Mouse (Mus musculus): Measurements from ENCODE around the gene Sec14l5.

GRCm38 (mm10) chr16:5145570-5145969 lies 1.3 kb upstream of the Sec14l5 start:
- peak; percentile 68 for TF ChIP-seq CTCF (conservative IDR thresholded peaks at IDR 0.05; ENCODE audit: low read length)
- TF ChIP-seq POU5F1 (IDR thresholded peaks at IDR 0.05; ENCODE audit: borderline replicate concordance, low read length): no peak
- TF ChIP-seq NANOG (IDR thresholded peaks at IDR 0.05; ENCODE audit: borderline replicate concordance, low read length): no peak
